Mouse (Mus musculus) adrenal gland, postnatal 14 days (tissue): ENCODE results near the gene Rasal1. TPM values are rescaled to one million over a fixed set of nuclear protein-coding genes. Genes with fewer than 3 reads are reported as not detected.
A peak's percentile ranks its signal among the peaks of the same experiment; 100 is the strongest.

Experiments
- DNase-seq: peaks from one replicate; pipeline ENCODE4 v3.0.0; 2021; ENCODE audit warnings: mixed read lengths
- total RNA-seq: library from RNA; stranded (reverse); gene quantifications from 2 replicates; pipeline ENCODE4 v1.2.3, GENCODE M21; 2021

Gene Rasal1
- total RNA-seq, 1 experiment from 2014 or later = 8.3 TPM

DNA sequence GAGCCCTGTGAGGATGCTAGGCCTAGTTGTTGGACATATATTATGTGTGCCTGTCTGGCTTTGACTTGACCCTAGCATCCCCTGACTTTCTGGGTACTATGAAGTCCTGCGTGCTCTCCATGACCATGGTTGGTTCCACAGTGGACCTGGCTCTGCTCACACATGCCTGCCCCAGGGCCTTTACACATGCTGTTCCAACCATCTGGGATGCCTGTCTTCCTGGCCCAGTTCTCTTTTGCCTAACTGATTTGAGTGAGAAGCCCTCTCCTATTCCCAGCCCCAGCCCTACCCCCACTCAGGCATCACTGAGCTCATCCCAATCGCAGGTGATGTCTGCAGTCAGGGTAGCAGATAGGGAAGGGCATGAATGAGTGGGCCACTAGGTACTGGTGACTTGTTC, 5.3 kb downstream of the Rasal1 start:
- DNase-seq = no peak

DNA sequence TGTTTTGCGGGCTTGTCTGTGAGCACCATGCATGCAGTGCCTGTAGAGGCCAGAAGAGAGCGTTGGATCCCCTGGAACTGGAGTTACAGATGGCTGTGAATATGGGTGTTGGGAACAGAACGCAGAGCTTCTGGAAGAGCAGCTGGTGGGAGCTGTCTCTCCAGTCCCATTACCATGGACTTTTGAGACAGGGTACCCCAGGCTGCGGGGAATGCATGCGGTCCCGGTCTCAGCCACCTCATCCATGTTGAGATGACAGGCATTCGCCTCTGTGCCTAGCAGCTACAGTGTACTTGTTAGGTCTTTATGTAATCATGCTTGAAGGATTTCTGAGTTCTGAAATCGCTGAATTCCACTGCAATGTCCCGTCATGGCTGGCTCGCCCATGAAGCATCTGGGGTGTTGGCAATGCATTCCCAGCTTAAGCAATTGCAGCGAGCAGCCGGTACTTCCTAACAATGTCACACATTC, 7.7 kb downstream of the Rasal1 start:
- no peak for DNase-seq

DNA sequence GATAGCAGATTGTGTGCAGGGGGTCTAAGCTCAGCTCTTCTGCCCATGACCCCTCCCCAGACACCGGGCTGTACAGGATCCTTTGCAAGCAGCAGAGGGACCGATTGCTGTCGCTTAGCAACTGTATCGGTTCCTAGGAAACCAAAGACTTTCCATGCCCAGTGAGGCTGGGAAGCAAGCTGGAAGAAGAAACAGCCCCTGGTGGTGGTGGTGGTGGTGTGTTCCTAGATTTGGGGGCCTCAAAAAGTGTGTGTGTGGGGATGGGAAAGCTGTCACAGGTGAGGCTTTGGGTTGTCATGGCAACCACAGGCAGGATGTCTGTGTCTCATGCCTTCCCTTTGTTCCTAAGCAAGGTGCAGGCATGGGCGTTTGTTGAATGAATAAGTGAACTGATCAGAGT, 12.2 kb downstream of the Rasal1 start:
- no peak for DNase-seq

DNA sequence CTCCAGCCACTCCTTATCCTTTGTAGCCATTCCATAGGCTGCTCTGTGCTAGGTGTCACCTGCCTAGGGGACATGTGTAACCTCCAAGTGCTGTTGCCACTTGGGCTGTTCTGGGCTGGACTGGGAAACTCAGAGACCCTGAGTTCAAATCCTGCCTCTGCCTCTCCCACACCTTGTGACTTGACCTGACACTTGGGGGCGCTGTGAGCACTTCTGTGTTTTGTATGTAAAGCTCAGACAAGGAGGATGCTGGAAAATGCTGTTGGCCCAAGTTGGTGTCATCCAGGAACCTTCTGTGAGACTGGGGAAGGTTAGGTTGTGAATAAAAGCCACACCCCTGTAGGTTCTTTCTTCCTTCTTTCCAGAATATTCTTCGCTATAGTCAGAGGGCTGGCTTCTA, 16.3 kb downstream of the Rasal1 start:
- DNase-seq = no peak

DNA sequence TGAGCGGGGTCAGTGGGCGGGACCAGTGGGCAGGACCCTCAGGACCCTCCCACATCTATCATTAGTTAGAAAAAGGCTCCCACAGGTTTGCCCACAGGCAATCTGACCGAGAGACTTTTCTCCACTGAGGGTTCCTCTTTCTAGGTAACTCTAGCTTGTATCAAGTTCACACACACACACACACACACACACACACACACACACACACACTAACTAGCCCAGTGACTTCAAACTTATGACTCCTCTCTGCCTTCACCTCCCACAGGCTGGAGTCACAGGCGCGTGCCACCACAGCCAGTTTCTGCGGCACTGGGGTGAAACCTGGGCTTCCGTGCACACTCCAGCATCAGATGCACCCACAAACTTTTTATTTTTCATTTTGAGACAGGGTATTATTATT, 20.1 kb downstream of the Rasal1 start:
- no peak for DNase-seq

DNA sequence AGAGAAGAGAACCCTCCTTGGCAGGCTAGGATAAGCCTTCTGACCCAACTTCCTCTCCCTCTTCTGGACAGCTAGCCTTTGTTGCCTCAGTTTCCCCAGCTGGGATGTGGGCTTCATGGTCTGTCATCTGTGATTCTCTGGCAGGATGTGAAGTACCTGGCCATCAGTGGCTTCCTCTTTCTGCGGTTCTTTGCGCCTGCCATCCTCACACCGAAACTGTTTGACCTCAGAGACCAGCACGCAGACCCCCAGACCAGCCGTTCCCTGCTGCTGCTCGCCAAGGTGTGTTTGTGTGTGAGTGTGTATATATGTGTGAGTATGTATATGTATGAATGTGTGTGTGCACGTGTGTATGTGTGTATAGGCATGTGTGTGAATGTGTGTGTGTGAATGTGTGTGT, 21.5 kb downstream of the Rasal1 start:
- no peak for DNase-seq

DNA sequence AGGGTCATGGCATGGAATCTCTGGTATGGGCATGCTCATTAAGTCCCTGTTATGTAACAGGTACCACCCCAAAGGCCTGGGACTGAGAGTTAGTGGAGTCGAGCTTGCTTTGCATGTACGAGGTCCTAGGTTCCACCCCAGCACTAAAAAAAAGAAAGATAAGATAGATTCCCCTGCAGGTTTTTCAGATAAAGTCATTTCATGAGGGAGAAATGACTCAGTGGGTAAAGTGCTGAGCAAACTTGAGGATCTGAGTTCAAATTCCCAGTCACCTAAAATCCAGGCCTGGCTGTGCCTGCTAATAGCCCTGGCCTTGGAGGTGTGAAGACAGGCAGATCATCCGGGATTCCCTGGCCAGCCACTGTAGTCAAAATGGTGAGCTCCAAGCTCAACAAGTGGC, 23.3 kb downstream of the Rasal1 start:
- DNase-seq = no peak

DNA sequence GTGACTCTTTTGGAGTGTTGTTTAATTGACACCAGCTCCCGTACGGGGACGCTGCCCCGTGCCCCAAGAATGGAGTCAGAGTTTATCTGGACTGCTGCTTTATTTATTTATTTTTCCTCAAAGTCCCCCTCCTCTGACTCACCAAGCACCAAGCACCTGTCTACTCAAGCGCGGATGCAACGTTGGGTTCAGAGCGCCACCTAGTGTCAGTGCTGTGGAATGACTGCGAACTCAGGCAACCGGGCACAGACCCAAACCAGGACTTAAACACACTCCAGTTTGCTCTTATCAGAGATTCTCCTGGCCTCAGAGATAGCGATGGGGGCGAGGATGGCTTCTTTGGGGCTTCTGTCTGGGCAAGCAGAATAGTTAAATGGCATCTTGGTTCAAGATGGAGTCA, 25.0 kb downstream of the Rasal1 start:
- DNase-seq = peak; percentile 82

DNA sequence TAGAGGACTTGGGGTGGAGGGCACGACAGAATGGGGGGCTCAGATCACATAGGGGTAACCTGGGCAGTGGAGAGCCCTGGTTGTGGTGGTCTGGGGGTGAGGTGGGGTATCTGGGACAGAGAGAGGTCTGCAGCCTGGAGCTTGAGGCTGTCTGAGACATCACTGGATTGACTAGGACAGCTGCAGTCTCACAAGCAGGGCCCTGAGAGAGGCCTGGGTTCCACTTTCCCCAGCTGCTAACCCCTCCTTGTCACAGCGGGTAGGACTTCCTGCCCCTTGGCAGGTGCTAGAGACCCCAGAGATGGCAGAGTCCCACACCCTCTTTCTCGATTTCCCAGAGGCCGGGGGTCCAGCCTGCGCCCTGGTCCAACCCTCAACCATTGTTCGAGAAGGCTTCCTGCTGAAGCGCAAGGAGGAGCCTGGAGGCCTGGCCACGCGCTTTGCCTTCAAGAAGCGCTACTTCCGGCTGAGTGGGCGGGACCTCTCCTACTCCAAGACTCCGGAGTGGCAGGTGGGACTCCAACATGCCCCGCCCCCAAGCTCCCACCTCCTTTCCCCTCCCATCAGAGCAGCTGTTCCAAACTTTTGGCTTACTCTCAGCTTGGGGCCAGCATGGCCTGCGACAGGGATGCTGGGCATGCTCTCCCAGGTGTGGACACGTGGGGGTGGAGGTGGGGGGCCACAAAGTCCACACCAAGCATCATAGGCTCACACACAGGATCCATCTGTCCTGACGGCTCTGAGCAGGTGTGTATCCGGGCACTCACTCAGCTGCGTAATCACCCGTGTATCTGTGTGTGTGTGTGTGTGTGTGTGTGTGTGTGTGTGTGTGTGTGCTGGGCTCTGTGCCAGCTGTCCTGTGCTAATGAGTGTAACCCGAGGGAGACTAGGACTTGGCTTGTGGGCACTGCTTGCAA, 25.9 kb downstream of the Rasal1 start:
- no peak for DNase-seq

DNA sequence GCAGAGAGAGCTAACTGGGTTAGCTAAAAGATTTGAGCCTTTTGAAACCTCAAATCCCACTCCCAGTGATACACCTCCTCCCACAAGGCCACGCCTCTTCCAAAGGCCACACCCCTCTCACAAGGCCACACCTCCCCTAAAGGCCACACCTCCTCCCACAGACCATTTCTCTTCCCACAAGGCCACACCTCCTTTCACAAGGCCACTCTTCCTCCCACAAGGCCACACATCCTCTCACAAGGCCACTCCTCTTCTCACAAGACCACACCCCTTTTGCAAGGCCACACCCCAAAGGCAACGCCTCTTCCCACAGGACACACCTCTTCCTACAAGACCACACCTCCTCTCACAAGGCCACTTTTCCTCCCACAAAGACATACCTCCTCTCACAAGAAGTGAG, 28.9 kb downstream of the Rasal1 start:
- peak; percentile 73 for DNase-seq

DNA sequence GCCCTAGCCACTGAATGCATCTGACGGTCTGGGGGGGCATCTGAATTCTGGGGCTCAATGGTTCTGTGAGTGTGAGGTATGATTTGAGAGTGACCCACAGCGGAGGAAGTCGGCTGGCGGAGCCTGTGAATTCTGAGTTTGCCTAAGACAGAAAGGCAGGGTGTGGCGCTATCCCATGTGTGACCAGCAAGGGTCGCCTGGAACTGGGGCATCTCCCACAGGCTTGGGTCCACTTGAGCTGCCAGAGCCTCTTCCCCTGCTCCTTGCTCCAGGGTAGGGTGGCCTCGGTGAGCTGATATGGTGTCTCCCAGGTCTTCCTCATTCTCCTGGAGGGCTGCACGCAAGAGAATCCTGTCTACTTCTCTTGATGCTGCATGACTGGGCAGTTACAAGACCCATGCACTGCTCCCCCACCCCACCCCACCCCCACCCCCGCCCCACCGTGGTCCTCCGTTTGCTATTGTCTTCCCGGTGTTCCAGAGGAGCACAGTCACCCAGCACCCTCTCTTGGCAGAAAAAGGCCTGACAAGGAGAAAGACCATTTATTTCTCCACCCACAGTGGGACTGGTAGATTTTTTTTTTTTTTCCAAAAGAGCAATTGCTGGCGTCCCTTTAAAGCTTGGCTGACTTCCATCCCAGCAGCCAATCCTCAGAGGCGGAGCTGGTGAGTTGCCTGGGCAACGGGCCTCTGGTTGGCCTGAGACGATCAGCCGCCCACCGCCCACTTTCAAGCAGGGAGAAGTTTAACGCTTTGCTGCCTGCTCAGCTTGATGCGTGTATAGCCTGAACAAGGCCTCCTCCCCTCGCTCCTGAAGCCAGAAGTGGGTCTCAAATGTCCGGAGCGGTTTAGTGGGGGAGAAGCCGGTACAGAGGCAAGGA, 31.3 kb downstream of the Rasal1 start:
- DNase-seq = peak; percentile 93

DNA sequence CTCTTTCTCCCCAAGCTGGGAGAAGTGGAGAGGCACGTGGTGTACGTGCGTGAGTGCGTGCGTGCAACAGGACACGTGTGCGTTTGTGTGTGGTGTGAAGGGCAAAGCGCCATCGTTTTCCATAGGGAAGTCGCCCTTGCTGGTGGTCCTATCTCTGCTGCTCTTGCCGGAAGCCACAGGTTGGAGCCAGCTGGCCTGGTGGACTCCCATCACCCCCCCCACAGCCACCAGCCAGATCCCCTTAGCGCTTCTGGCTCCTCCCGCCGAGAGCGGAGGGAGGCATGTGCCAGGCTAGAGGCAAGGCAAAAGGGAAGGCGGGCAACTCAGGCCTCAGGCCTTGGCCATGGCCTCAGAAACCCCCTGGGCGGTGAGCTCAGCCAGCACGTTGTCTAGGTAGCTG, 32.3 kb downstream of the Rasal1 start:
- DNase-seq = no peak

DNA sequence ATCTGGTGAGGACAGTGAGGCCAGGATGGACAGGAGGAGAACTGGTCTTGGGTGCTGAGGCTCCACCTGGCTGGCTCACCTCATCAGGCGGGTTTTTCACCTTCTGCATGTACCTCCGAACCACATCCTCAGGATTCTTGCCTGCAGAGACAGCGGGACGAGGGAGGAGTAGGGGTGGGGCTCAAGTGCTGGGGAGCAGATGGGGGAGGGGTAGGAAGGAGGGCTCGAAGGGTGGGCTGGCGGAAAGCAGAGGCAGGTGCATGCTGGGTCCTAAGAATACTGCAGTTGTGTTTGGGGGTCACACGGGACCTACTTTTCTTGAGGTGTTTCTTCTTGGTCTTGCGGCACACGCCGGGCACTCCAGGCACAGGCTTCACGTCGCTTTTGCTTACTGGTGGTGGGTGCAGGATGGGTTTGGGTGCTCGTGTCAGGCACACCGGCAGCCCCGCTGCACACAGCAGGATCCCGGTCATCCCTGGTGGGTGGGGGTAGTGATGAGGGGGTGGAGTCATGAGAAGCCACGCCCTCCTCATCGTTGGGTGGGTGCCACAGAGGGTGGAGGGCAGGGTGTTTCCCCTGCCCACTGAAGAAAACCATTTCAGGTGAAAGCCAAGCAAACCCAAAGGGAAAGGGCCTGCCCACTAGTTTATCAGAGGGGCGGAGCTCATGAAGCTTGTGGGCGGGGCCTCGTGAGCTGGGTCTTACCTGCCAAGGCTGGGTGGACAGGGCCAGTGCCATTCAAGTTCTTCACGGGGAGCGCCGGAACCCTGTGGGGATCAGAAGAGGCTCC, 34.6 kb downstream of the Rasal1 start:
- no peak for DNase-seq

DNA sequence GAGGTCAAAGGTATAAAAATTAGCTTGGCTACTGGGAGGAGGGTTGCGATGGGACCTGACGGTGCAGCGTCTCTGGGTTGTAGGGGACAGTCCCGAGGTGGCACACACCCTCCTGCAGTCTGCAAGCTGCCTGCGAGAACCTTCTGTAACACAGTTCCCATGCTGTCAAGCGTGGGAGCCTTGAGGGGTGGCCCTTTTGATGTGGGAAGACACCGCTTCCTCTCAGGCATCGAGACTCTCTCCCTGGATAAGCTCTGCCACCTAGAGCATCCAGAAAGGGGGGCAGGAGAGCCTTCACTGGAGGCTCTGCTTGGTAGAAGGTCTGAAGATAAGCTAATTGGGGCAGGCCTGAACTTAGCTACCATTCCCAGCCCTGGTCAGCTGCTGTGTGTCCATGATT, 37.1 kb downstream of the Rasal1 start:
- no peak for DNase-seq

DNA sequence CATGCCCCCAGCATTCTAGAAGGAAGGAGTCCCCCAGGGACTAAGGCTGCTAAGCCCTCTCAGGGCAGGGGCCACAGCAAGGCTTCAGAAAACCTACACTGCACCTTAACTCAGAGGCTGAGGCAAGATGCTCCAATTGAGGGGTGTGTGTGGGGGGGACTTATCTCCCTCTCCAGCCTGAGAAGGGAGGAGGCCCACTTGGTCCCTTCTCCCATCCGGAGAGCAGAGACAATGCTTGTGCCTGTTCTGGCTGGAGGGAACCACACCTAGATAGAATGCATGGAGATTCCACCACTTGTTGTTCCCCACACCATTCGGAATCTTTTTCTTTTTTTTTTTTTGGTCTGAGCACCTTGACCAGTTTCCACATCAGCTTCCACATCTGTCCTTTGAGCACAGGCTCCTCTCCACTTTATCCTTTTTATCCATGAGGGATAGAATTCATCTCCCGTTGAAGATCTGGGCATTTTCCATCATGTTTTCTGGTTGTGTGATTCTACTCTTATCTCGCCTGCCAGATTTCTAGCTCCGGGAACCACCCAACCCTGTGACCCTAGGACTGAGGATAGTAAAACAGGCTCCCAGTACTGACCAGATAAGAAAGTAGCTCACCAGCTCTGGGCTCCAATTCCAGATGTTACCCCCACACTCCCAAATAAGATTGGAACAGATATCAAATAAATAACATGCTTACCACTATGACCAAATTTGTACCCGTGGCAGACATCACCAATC, 38.3 kb downstream of the Rasal1 start:
- no peak for DNase-seq

DNA sequence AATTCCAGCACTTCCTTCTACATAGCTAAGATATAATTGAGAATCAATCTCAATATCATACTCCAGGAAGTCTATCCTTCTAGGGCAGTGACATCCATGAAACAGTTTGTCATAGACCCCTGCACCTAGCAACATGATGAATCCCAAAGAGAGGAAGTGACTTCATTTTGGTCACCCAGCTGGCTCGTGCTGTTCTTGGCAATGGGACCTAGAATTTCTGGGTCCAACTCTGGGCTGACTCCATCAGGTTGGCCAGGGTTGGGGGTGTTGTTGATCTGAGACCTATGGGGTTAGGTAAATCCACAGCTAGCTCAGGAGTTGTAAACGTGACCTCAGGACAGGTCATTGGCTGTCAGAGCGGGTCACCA, 38.9 kb downstream of the Rasal1 start:
- no peak for DNase-seq

DNA sequence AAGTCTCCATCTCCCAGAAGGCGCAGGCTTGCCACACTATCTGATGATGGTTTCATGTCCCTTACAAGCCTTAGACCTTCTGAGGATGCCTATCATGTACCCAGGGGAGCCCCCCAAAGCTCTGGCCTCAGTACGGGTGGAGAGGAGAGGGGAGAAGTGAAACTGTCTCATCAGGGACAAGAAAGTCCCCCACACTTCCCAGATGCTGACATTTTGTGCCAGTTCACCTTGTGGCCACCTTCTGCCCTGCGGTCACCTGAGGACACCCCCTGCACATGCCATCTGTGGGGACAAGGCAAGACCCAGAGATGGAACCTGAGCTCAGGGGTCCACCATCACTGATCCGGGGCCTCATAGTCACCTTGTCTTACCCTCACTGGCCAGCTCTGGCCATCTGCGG, 39.3 kb downstream of the Rasal1 start:
- DNase-seq = no peak

DNA sequence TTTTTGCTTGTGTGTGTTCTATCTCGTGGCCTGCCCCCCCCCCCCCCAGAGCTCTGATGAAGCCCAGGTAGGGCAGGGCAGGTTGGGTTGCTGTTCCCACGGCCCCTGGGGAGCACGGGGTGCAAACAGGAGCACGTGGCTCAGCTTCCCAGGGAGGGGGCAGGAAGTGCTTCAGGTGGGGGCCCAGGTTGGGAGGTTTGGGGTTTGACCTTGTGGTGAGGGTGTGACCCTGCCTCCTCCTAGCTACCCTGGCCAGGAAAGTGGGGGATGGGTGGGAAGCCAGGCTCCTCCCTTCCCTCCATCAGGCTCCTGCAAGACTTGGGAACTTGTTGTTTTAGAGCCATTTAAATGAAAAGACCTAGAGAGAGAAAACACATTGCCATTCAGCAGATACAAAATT, 39.8 kb downstream of the Rasal1 start:
- DNase-seq = no peak

DNA sequence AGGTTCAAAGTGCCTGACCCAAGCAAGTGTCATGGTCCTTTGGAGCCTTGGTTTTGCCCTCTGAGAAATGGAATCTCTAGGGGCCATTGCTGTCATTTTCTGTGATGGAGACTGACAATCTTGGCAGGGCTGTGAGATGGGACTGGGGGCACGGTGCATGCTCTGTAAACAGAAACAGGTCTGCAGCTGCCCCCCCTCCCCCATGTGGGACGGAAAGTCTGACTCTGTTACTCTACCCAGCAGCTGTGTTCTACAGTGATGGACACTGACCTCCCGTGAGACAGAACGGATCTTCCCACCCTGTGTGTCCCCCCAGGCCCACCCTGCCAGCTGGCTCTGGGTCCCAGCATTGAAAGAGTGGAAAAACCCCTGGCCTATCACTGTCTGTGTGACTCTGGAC, 41.8 kb downstream of the Rasal1 start:
- no peak for DNase-seq

DNA sequence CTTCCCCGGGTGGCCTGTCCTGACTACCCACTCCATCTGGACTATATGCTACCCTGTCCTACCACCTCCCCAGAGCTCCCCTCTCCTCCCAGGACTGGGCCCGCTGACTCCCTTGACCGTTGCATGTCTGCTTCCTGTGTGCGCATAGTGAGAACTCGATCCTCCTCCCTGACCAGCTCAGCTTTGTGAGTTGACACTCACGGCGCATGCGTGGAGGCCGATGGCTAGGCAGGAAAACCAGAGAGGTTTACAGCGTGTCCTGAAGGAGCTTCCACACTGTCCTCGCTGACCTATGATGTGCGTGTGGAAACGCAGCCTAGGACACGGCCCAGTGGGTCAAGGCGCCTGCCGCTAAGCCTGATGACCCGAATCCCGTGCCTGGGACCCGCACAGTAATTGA, 43.4 kb downstream of the Rasal1 start:
- DNase-seq = no peak

DNA sequence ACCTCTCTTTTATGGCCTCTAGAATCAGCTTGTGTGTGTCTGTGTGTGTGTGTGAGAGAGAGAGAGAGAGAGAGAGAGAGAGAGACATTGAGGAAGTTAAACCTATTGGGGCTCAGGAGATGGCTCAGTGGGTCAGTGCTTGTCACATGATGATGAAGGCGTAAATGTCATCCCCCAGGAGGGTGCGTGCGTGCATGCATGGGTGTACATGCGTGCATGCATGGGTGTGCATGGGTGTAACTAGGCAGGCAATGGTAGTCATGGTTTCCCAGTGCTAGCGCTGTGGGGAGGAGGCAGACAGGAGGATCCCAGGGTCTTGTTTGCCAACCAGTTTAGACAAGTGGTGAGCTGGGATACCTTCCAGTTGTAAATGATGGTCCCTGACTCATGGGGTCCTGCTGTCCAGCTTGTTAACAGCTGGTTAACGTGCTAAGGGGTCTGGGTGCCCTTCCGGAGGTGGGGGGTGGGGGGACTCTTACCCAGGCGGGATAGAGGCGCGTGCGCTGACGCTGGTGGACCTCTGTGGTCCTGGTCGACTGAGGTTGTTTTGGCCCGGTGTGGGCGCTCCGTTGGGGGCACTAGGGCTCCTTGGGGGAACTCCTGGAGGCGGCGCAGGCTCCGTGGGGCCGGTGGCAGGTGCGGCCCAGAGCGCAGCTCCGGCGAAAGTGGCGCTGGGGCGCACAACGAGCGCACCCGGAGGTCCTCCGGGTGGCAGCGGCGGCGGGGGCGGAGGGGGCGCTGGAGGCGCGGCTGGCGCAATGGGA, 45.5 kb downstream of the Rasal1 start:
- no peak for DNase-seq
